Mouse (Mus musculus) megakaryocyte-erythroid progenitor cell, adult 5-6 weeks (primary cell): ENCODE results near the gene Ddah2. TPM values are rescaled to one million over a fixed set of nuclear protein-coding genes. Genes with fewer than 3 reads are reported as not detected.

Experiments used
- ATAC-seq: replicated peaks from 2 replicates; pipeline ENCODE4 v1.8.0; 2016; ENCODE audit warnings: mild to moderate bottlenecking, inconsistent platforms; ENCODE audit not compliant: severe bottlenecking, poor library complexity, low FRiP score, low TSS enrichment
- total RNA-seq, 2 experiments: library from RNA; stranded (forward) in 1 of 2; stranded (reverse) in 1 of 2; fragments of 200-1000, 215-1000 nt in 1 of 2; fragments of >200 nt in 1 of 2; fragmentation: Nextera tagmentation in 1 of 2; gene quantifications; 2 replicates each; pipeline ENCODE4 v1.2.3; 2014 to 2017

The Ddah2 gene
- total RNA-seq, 2 experiments from 2014 or later, result 4.6 to 7.6 TPM

DNA sequence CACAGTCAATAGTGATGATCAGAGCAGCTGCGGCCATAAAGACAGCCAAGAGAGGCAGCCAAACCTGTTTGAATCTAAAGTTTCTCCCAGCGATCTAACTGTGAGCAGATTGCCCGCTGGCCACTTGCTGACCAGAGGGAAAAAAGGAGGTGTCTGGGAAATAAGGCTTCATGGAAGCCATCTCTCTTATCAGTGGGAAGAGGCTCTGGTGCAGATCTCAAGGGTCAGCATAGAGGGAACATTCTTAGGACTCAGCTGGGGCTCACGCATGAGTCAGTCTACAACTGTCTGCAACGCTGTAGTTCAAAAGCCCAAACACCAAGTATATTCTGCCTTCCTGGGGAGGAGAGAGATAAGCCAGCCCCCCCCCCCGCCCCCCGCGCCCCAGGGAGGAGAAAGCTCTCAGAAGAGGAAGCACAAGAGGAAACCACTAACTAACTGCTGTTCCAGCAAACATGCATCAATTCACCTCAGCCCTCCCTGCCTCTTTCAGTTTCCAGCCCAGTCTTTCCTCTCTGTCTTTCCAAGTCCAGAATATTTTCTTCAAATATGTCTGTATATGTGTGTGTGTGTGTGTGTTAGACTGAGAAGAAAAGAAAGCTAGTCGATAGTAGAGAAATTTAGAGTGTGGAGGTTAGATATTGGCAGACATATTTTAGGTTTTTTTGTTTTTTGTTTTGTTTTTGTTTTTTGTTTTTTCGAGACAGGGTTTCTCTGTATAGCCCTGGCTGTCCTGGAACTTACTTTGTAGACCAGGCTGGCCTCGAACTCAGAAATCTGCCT lies 10.5 kb upstream of the Ddah2 start:
- ATAC-seq, result no peak

GRCm38 (mm10) chr17:35048932-35049440 lies 9.8 kb upstream of the Ddah2 start:
- ATAC-seq, result no peak

DNA sequence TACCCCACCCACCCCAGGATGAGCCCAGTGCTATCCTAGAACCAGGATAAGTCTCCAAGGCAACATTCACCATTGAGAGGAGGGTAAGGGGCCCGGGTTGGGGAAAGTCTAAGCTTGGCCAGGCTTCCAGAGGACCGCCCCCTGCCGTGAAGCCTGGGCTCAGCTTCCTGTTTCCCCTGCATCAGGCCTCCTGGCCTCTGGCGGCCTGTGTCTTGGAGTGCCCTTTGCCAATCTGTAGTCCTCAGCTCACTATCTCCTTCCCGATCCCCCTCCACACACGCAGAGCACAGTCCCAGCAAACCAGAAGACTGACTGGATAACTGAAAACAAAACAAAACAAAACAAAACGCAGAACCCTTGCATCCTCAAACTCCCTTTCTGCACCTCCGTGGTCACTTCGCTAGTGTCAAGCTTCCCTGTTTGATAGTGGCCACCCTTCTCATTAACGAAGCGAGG lies 9.2 kb upstream of the Ddah2 start, which contains the start of gene Clic1:
Clic1 (plus strand) TSS at position 406 of the 456 bp plus-strand sequence.
- ATAC-seq, result 0 out of 2 replicates have a peak, but pooled peaks have one; percentile 37

GRCm38 (mm10) chr17:35050126-35050750 lies 8.6 kb upstream of the Ddah2 start:
- no peak; the same call in 1 of the 2 replicates for ATAC-seq

DNA sequence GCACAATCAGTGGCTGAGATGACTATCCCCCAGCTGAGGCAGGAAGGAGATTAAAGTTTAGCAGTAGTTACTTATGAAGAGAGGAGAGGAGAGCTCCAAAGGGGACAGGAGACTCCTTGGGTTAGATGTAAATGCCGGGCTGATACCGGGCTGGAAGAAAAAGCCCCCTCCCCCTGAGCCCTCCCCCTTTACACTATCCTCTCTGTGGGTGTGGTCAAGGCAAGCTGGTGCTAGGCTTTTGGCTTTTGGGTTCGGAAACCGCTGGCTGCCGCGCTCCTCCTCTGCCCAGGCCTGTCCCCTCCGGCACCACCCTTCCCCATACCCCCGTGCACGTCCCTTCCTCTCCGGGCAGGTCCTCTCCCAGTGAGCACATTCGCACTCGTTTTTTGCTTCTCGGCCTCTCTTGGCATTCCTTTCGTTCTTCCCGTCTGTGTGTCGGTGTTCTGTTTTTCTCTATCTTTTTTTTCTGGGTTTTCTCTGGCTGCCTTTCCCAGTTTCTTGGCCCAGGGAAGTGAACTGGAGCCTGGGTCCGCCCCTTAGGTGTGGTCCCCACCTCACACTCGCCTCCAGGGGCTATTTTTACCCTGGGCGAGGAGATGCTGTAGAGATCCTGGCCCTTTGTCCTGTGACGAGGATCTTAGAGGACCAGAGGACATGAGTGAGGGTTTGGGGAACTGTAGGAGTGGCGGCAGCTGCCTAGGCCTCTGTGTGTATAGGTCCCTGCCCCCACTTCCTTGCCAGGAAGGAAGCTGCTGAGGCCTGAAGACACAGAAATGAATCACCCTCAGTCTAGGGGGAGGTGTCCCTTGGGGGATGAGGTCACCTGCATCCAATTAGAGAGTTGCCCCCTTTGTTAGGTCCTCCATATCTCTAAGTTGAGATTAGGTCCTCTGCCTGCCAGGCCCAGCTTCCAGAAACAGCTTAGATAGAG lies 7.4 kb upstream of the Ddah2 start:
- ATAC-seq, result peak; percentile 72

DNA sequence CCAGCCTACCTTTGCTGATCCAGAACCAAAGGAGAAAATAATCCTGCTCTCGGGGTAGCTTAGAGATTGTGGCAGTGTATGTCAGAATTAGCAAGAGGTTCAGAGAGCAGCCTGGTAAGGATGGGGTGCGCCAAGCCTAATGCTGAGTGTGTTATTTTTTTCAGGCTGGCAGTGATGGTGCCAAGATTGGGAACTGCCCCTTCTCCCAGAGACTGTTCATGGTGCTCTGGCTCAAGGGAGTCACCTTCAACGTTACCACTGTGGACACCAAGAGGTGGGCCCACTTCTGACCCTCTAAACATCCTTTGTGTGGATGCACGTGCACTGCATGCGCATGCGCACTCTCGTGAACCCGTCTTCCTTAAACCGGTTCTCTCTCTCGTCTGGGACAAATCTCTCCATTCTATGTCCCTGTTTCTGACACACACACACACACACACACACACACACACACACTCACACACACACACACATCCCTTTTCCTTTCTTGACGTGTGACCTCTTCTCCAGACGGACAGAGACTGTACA lies 6.5 kb upstream of the Ddah2 start:
- no peak for ATAC-seq

DNA sequence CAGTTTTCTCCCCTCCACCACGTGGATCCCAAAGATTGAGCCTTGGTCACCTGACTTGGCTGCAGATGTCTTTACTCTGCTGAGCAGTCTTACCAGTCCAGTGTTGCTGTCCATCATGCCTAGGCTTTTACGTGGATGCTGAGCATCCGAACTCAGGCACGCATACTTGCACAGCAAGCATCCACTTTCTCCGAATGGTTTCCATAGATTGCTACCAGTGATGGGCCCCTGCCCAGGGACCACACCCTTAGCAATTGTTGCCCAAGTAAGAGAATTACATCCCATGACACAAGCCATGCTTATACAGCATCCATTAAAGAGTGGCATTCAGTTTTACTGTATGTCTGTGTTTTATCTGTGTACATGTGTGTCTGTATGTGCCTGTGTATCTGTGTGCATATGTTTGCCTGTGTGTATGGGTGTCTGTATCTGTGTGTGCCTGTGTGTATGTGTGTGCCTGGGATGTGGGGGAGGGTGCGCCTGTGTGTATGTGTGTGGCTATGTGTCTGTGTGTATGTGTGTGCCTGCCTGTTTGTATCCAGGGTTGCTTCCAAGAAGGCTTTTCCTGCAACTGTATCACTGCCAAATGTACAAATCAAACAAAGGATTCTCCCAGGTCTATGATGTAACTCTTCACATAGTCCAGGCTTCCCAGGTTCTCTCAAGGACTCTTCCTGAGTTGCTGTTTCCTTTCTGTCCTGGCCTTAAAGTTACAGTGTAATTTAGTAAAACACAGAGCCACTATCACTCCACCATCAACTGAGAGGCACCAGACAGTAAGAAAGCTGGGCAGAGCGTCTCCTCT lies 2.9 kb upstream of the Ddah2 start:
- ATAC-seq, result no peak

- ATAC-seq, result peak; percentile 20; the same call in 1 of the 2 replicates
Observed at GRCm38 (mm10) chr17:35057090-35057489, 1.7 kb upstream of the Ddah2 start.

DNA sequence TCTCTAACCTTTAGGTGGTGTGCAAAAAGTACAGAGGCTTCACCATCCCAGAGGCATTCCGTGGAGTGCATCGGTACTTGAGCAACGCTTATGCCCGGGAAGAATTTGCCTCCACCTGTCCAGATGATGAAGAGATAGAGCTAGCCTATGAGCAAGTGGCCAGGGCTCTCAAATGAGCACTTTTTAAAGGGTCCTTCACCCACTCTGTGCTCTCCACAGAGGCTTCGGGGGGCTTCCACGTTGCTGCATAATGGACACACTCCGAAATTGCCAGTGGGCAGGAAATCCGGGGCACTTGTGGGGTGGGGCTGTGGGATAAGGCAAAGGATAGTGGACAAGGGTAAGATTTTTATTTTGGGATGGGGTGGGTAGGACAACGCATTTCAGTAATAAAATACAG lies 519 bp upstream of the Ddah2 start:
- no peak for ATAC-seq

GRCm38 (mm10) chr17:35060071-35060470 lies 1.2 kb downstream of the Ddah2 start:
- ATAC-seq, result no peak

GRCm38 (mm10) chr17:35060737-35061297 lies 2.0 kb downstream of the Ddah2 start:
- no peak for ATAC-seq

DNA sequence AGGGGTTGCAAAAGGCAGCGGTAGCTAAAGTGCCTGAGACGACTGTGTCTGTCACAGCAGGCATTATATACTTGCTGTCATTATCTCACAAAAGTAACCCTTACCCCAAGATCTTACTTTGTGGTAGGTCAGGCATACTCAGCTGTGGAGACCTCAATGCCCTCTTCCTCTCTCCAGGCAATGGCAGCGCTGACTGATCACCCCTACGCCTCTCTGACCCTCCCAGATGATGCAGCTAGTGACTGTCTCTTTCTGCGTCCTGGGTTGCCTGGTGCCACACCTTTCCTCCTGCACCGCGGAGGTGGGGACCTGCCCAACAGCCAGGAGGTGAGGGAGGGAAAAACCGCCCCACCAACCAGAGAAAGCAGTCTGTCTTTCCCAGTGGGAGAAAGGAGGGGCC lies 2.5 kb downstream of the Ddah2 start:
- ATAC-seq, result no peak

- no peak for ATAC-seq
Observed at GRCm38 (mm10) chr17:35063466-35063865, 4.6 kb downstream of the Ddah2 start.

GRCm38 (mm10) chr17:35064378-35064877 lies 5.6 kb downstream of the Ddah2 start:
- no peak for ATAC-seq

DNA sequence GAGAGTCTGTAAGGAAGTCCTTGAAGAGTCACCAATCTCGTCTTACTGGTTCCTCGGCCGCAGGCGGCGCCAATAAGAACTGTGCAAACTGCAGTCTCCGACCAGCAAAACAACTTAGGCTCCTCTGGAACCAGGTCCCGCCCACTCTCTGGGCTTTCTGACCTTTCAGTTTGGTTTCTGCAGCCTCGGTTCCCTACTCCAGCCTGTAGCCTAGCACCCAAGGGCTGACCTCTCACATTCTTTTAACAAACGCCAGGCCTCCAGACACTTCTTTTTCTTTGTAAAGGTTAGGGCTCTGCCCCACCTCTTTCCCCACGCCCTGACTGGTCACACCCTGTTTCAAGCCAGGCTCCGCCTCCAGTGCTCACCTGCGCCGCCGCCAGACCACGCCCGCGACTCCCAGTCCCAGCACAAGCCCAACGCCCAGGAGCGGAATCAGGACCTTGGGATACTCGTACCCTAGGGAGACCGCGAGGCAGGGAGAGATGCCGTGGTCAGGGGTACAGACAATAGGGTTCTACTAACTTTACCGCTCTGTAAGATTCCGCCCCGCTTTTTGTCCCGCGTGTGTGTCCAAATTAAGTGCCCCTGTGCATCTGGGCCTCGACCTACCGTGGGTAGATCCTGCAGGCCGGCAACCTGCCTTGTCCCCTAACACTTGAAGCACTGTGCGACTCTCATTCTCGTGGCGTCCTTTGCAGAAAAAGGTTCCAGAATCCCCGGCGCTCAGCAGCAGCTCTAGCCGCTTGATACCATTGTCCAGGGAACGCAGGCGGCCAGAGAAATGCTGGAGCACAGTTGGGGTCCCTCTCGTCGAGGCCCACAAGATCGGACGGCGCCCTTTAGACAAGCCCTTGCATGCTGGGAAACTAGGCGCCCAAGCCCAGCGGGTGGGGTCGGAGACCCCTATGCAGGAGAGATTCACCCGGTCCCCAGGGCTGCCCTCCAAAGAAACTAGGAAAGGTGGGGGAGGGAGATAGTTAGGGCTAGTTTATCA lies 6.4 kb downstream of the Ddah2 start, which contains the start of gene Ly6g6c:
Ly6g6c (plus strand) TSS at position 438 of the 997 bp plus-strand sequence.
- 0 out of 2 replicates have a peak, but pooled peaks have one; percentile 12 for ATAC-seq

- ATAC-seq, result no peak
Observed at GRCm38 (mm10) chr17:35066084-35066483, 7.2 kb downstream of the Ddah2 start, which contains the start of gene Mpig6b. Gene Mpig6b, minus strand, starts transcription at chr17:35066184.
